Mouse (Mus musculus) liver, embryonic 13.5 days (tissue): Measurements from ENCODE around the gene Wnt10b. TPM values are rescaled to one million over a fixed set of nuclear protein-coding genes. Genes with fewer than 3 reads are reported as not detected.

Experiments
- ATAC-seq: fragments of 200-750 bp; cut with Nextera tagmentation; 2 replicates; pipeline ENCODE4 v1.8.0; 2017; ENCODE audit warnings: low read depth, mild to moderate bottlenecking, moderate number of reproducible peaks, moderate library complexity
- DNase-seq: peaks from one replicate; pipeline ENCODE4 v3.0.0; 2022
- H3K27ac ChIP-seq: fragments of 300-500 bp; sonication (generic); 2 replicates; pipeline ENCODE4 v1.5.1; 2015; ENCODE audit warnings: moderate library complexity, mild to moderate bottlenecking, inconsistent platforms
- H3K27me3 ChIP-seq: fragments of 300-500 bp; sonication (generic); 2 replicates; pipeline ENCODE4 v1.6.1; 2015; ENCODE audit warnings: mild to moderate bottlenecking, inconsistent platforms
- H3K36me3 ChIP-seq: fragments of 300-500 bp; sonication (generic); 2 replicates; pipeline ENCODE4 v1.6.1; 2015; ENCODE audit warnings: mild to moderate bottlenecking, inconsistent platforms
- H3K4me1 ChIP-seq: fragments of 300-500 bp; sonication (generic); replicated peaks from 2 replicates; pipeline ENCODE4 v1.6.1; 2015; ENCODE audit warnings: inconsistent platforms
- H3K4me2 ChIP-seq: fragments of 300-500 bp; sonication (generic); 2 replicates; pipeline ENCODE4 v1.6.1; 2015; ENCODE audit warnings: inconsistent platforms, mild to moderate bottlenecking, moderate library complexity
- H3K4me3 ChIP-seq: fragments of 300-500 bp; sonication (generic); replicated peaks from 2 replicates; pipeline ENCODE4 v1.5.1; 2015; ENCODE audit warnings: mild to moderate bottlenecking, inconsistent platforms
- H3K9ac ChIP-seq: fragments of 300-500 bp; sonication (generic); 2 replicates; pipeline ENCODE4 v1.6.1; 2015; ENCODE audit warnings: mild to moderate bottlenecking, inconsistent platforms
- H3K9me3 ChIP-seq: fragments of 300-500 bp; sonication (generic); replicated peaks from 2 replicates; pipeline ENCODE4 v1.6.1; 2016; ENCODE audit warnings: inconsistent platforms
- WGBS: fragments of 180-500 bp; shearing (Covaris S2); methylation state at CpG from one replicate; pipeline ENCODE4 v1.1.7; 2015; ENCODE audit not compliant: insufficient replicate concordance; 5-methylcytosine and 5-hydroxymethylcytosine counted together
- polyA plus RNA-seq: library from polyadenylated mRNA; unstranded; fragments of >200 nt; fragmentation: Nextera tagmentation; extraction: Ambion mirVana; gene quantifications from 2 replicates; pipeline ENCODE4 v1.2.1, GENCODE M21; 2015

Wnt10b gene
- polyA plus RNA-seq, 1 experiment from 2014 or later = not detected

- Histone ChIP-seq H3K4me1 (peaks cover 12% of the 10 kb centered on the region; the same call in 1 of the 2 replicates), H3K9ac (no peak overlapping the region), H3K9me3 (no peaks in the 10 kb centered on the region), H3K27ac (no peak overlapping the region), H3K27me3 (peaks cover 100% of the 10 kb centered on the region), H3K4me3 (no peak overlapping the region), H3K36me3 (no peaks in the 10 kb centered on the region), H3K4me2 (no peak overlapping the region)
- ATAC-seq (no peak), DNase-seq (no peak)
- WGBS = 15% methylated on average over 13 of the region's 13 CpGs
Observed at GRCm38 (mm10) chr15:98796803-98797595, 19.0 kb upstream of the Wnt10b start.

GRCm38 (mm10) chr15:98793141-98793698 lies 15.3 kb upstream of the Wnt10b start:
- peaks cover 18% of the 10 kb centered on the region for H3K4me1 ChIP-seq
- no peak overlapping the region for H3K4me2 ChIP-seq
- ATAC-seq (no peak), DNase-seq (no peak)
- H3K36me3 ChIP-seq = no peaks in the 10 kb centered on the region
- H3K9me3 ChIP-seq = no peaks in the 10 kb centered on the region
- WGBS = 5% methylated on average over 13 of the region's 13 CpGs
- H3K27me3 ChIP-seq = peaks cover 100% of the 10 kb centered on the region
- H3K4me3 ChIP-seq = no peak overlapping the region
- no peak overlapping the region for H3K27ac ChIP-seq
- H3K9ac ChIP-seq = no peak overlapping the region

- ATAC-seq (no peak), DNase-seq (no peak)
- Histone ChIP-seq H3K4me2 (no peak overlapping the region), H3K9ac (no peak overlapping the region), H3K4me1 (peaks cover 18% of the 10 kb centered on the region), H3K9me3 (no peaks in the 10 kb centered on the region), H3K36me3 (no peaks in the 10 kb centered on the region), H3K27ac (no peak overlapping the region), H3K4me3 (peak overlapping the region; percentile 4), H3K27me3 (peaks cover 100% of the 10 kb centered on the region)
- WGBS = 3% methylated on average over 75 of the region's 75 CpGs
Observed at GRCm38 (mm10) chr15:98792233-98793020, 14.5 kb upstream of the Wnt10b start.

GRCm38 (mm10) chr15:98791771-98792170 lies 13.8 kb upstream of the Wnt10b start:
- ATAC-seq (no peak), DNase-seq (no peak)
- H3K4me2 ChIP-seq = no peak overlapping the region
- no peaks in the 10 kb centered on the region for H3K9me3 ChIP-seq
- no peak overlapping the region; the same call in 1 of the 2 replicates for H3K4me3 ChIP-seq
- peaks cover 100% of the 10 kb centered on the region for H3K27me3 ChIP-seq
- H3K9ac ChIP-seq = no peak overlapping the region
- WGBS = 2% methylated on average over 23 of the region's 23 CpGs
- no peak overlapping the region for H3K27ac ChIP-seq
- peaks cover 18% of the 10 kb centered on the region for H3K4me1 ChIP-seq
- no peaks in the 10 kb centered on the region for H3K36me3 ChIP-seq

- Histone ChIP-seq H3K9me3 (no peaks in the 10 kb centered on the region), H3K9ac (no peak overlapping the region), H3K4me3 (peak overlapping the region; percentile 14), H3K27me3 (peaks cover 100% of the 10 kb centered on the region), H3K27ac (no peak overlapping the region), H3K36me3 (no peaks in the 10 kb centered on the region), H3K4me1 (peaks cover 18% of the 10 kb centered on the region), H3K4me2 (no peak overlapping the region)
- DNase-seq = no peak
- no peak for ATAC-seq
- WGBS = 2% methylated on average over 12 of the region's 12 CpGs
Observed at GRCm38 (mm10) chr15:98791221-98791620, 13.3 kb upstream of the Wnt10b start.

- H3K4me3 ChIP-seq = peak overlapping the region; percentile 14; the same call in 1 of the 2 replicates
- ATAC-seq = no peak
- WGBS = 2% methylated on average over 23 of the region's 23 CpGs
- H3K36me3 ChIP-seq = no peaks in the 10 kb centered on the region
- H3K4me1 ChIP-seq = peaks cover 18% of the 10 kb centered on the region
- H3K9ac ChIP-seq = no peak overlapping the region
- DNase-seq = no peak
- peaks cover 99% of the 10 kb centered on the region for H3K27me3 ChIP-seq
- H3K9me3 ChIP-seq = no peaks in the 10 kb centered on the region; the same call in 1 of the 2 replicates
- H3K4me2 ChIP-seq = no peak overlapping the region
- H3K27ac ChIP-seq = no peak overlapping the region
Observed at GRCm38 (mm10) chr15:98790761-98791160, 12.8 kb upstream of the Wnt10b start.

- Histone ChIP-seq H3K4me1 (peaks cover 18% of the 10 kb centered on the region), H3K9ac (no peak within 1 kb of the TSS), H3K9me3 (peaks cover 3% of the 10 kb centered on the region; the same call in 1 of the 2 replicates), H3K4me3 (peak within 1 kb of the TSS; percentile 14; the same call in 1 of the 2 replicates), H3K27me3 (peaks cover 99% of the 10 kb centered on the region), H3K4me2 (no peak within 1 kb of the TSS), H3K27ac (no peak within 1 kb of the TSS), H3K36me3 (no peaks in the 10 kb centered on the region)
- ATAC-seq (no peak; the same call in 1 of the 2 replicates), DNase-seq (no peak)
- 5% methylated on average over 51 of the region's 51 CpGs for WGBS
Observed at GRCm38 (mm10) chr15:98789661-98790535, 11.9 kb upstream of the Wnt10b start, which contains the start of gene Wnt1. Gene Wnt1 (plus strand): TSS chr15:98789857.

GRCm38 (mm10) chr15:98788972-98789660 lies 11.2 kb upstream of the Wnt10b start:
- H3K9me3 ChIP-seq = peaks cover 3% of the 10 kb centered on the region; the same call in 1 of the 2 replicates
- no peaks in the 10 kb centered on the region for H3K36me3 ChIP-seq
- ATAC-seq = no peak
- H3K4me1 ChIP-seq = peaks cover 18% of the 10 kb centered on the region
- H3K4me3 ChIP-seq = no peak overlapping the region
- H3K4me2 ChIP-seq = no peak overlapping the region
- H3K27me3 ChIP-seq = peaks cover 99% of the 10 kb centered on the region
- H3K27ac ChIP-seq = no peak overlapping the region
- no peak for DNase-seq
- 10% methylated on average over 24 of the region's 24 CpGs for WGBS
- no peak overlapping the region for H3K9ac ChIP-seq

- H3K36me3 ChIP-seq = no peaks in the 10 kb centered on the region
- WGBS = 40% methylated on average over 4 of the region's 4 CpGs
- H3K4me1 ChIP-seq = peaks cover 12% of the 10 kb centered on the region
- H3K27ac ChIP-seq = no peak overlapping the region
- H3K27me3 ChIP-seq = peaks cover 93% of the 10 kb centered on the region
- ATAC-seq = no peak
- no peak overlapping the region for H3K9ac ChIP-seq
- H3K4me3 ChIP-seq = no peak overlapping the region
- H3K9me3 ChIP-seq = peaks cover 3% of the 10 kb centered on the region; the same call in 1 of the 2 replicates
- no peak for DNase-seq
- no peak overlapping the region for H3K4me2 ChIP-seq
Observed at GRCm38 (mm10) chr15:98787930-98788329, 10.0 kb upstream of the Wnt10b start.

GRCm38 (mm10) chr15:98785744-98786143 lies 7.8 kb upstream of the Wnt10b start:
- peaks cover 91% of the 10 kb centered on the region for H3K27me3 ChIP-seq
- H3K27ac ChIP-seq = no peak overlapping the region
- ATAC-seq = no peak
- H3K4me2 ChIP-seq = no peak overlapping the region
- 27% methylated on average over 7 of the region's 7 CpGs for WGBS
- peaks cover 3% of the 10 kb centered on the region; the same call in 1 of the 2 replicates for H3K9me3 ChIP-seq
- no peak overlapping the region for H3K9ac ChIP-seq
- peaks cover 2% of the 10 kb centered on the region; the same call in 1 of the 2 replicates for H3K4me1 ChIP-seq
- no peak overlapping the region for H3K4me3 ChIP-seq
- DNase-seq = no peak
- no peaks in the 10 kb centered on the region for H3K36me3 ChIP-seq
